20 mouse cellular contexts compared by ENCODE assay signal in genomic region chr1:172618141-172618540, GRCm38 (mm10). TPM values are rescaled to one million over a fixed set of nuclear protein-coding genes. Genes with fewer than 3 reads are reported as not detected.
A peak's percentile ranks its signal among the peaks of the same experiment; 100 is the strongest.
DNase-seq lines count a peak whose midpoint lies in the region; ATAC-seq and TF ChIP-seq lines count a peak whose summit lies in the region.
"Had no signal": no experiment of that assay in that cellular context is flagged by ENCODE, and none has a peak within 500 bp of the region (broad histone marks: within the 10 kb centered on the region; RNA-seq: fewer than 3 reads in every experiment).

No protein-coding gene starts in this region.

- no peaks in the 10 kb centered on the region for H3K9me3 ChIP-seq in hindbrain, embryonic 10.5 days
- no peaks in the 10 kb centered on the region for H3K9me3 ChIP-seq in hindbrain, embryonic 12.5 days (replicated peaks)
- no peaks in the 10 kb centered on the region for H3K9me3 ChIP-seq in embryonic facial prominence, embryonic 14.5 days (ENCODE audit: control insufficient read depth, low read length)
- H3K9me3 ChIP-seq: stomach, embryonic 15.5 days had no signal

- H3K4me2 ChIP-seq in hindbrain, embryonic 12.5 days (replicated peaks), result no peak overlapping the region
- H3K4me2 ChIP-seq in embryonic facial prominence, embryonic 14.5 days (ENCODE audit: low read depth, low read length), result peak overlapping the region; percentile 57; the same call in 1 of the 2 replicates
- H3K4me2 ChIP-seq: heart, embryonic 11.5 days had no signal

- no peak for TF ChIP-seq CTCF in cerebellum, adult 2 months (IDR thresholded peaks at IDR 0.05; ENCODE audit: borderline replicate concordance, insufficient read depth, low read depth, low read length)

- H3K4me3 ChIP-seq in hindbrain, embryonic 10.5 days, result no peak overlapping the region
- no peak overlapping the region for H3K4me3 ChIP-seq in hindbrain, embryonic 12.5 days
- H3K4me3 ChIP-seq in embryonic facial prominence, embryonic 14.5 days (ENCODE audit: low read depth, low read length), result no peak overlapping the region
- no peak overlapping the region for H3K4me3 ChIP-seq in cerebellum, adult 2 months (replicated peaks; ENCODE audit: insufficient read depth, low read depth, low read length)
- H3K4me3 ChIP-seq: stomach, embryonic 15.5 days had no signal

- 62% methylated on average over 4 of the region's 4 CpGs for WGBS in hindbrain, embryonic 10.5 days
- 56% methylated on average over 4 of the region's 4 CpGs for WGBS in hindbrain, embryonic 12.5 days
- 20% methylated on average over 4 of the region's 4 CpGs for WGBS in embryonic facial prominence, embryonic 14.5 days
- WGBS in cerebellum, adult 2 months, result 89% methylated on average over 4 of the region's 4 CpGs

- no peak overlapping the region for H3K27ac ChIP-seq in hindbrain, embryonic 10.5 days
- no peak overlapping the region for H3K27ac ChIP-seq in hindbrain, embryonic 12.5 days
- H3K27ac ChIP-seq in embryonic facial prominence, embryonic 14.5 days (replicated peaks; ENCODE audit: low read depth, low read length), result no peak overlapping the region
- H3K27ac ChIP-seq in cerebellum, adult 2 months (ENCODE audit: insufficient read depth, low read length), result no peak overlapping the region
- H3K27ac ChIP-seq: kidney, postnatal 0 days; stomach, embryonic 15.5 days had no signal

- no peak overlapping the region for H3K9ac ChIP-seq in hindbrain, embryonic 12.5 days
- no peak overlapping the region for H3K9ac ChIP-seq in embryonic facial prominence, embryonic 14.5 days (ENCODE audit: low read depth, low read length)
- H3K9ac ChIP-seq: stomach, embryonic 15.5 days had no signal

- no peaks in the 10 kb centered on the region for H3K36me3 ChIP-seq in hindbrain, embryonic 10.5 days
- no peaks in the 10 kb centered on the region for H3K36me3 ChIP-seq in hindbrain, embryonic 12.5 days
- H3K36me3 ChIP-seq in embryonic facial prominence, embryonic 14.5 days (ENCODE audit: control insufficient read depth, insufficient read depth, low read length), result no peaks in the 10 kb centered on the region
- H3K36me3 ChIP-seq: stomach, embryonic 15.5 days had no signal

- DNase-seq in hindbrain, embryonic 10.5 days (ENCODE audit: low spot score), result peak; percentile 27
- DNase-seq in embryo, embryonic 10.5 days (ENCODE audit: low spot score), result peak; percentile 62
- peak; percentile 64 for DNase-seq in embryonic facial prominence, embryonic 14.5 days (ENCODE audit: low spot score)
- peak; percentile 70 for DNase-seq in mesoderm, embryonic 11.5 days (ENCODE audit: low read depth, low spot score)
- no peak for DNase-seq in cerebellum, adult 2 months
- no peak for DNase-seq in retina, postnatal 1 day
- DNase-seq: adrenal gland, postnatal 36 days; cerebellum, postnatal 25 days; gastrocnemius, postnatal 25 days; lung, adult 18-20 months; lung, postnatal 4 days; spleen, adult 18-20 months had no signal

- H3K27me3 ChIP-seq in hindbrain, embryonic 10.5 days (ENCODE audit: insufficient read depth, poor library complexity, severe bottlenecking), result no peaks in the 10 kb centered on the region
- H3K27me3 ChIP-seq in hindbrain, embryonic 12.5 days, result no peaks in the 10 kb centered on the region
- H3K27me3 ChIP-seq in embryonic facial prominence, embryonic 14.5 days (replicated peaks; ENCODE audit: control insufficient read depth, insufficient read depth, low read length), result no peaks in the 10 kb centered on the region
- no peaks in the 10 kb centered on the region for H3K27me3 ChIP-seq in cerebellum, adult 2 months (ENCODE audit: control insufficient read depth, insufficient read depth, low read length)
- H3K27me3 ChIP-seq: stomach, embryonic 15.5 days had no signal

- no peak for TF ChIP-seq POLR2A in cerebellum, adult 2 months (IDR thresholded peaks at IDR 0.05; ENCODE audit: borderline replicate concordance, insufficient read depth, low read length)

- peaks cover 22% of the 10 kb centered on the region for H3K4me1 ChIP-seq in hindbrain, embryonic 10.5 days (replicated peaks)
- peaks cover 15% of the 10 kb centered on the region for H3K4me1 ChIP-seq in hindbrain, embryonic 12.5 days
- H3K4me1 ChIP-seq in embryonic facial prominence, embryonic 14.5 days (ENCODE audit: control insufficient read depth, insufficient read depth, low read length), result peaks cover 12% of the 10 kb centered on the region
- no peaks in the 10 kb centered on the region for H3K4me1 ChIP-seq in cerebellum, adult 2 months (ENCODE audit: control insufficient read depth, insufficient read depth, low read length)

- ATAC-seq in hindbrain, embryonic 12.5 days (ENCODE audit: low FRiP score), result no peak
- ATAC-seq in embryonic facial prominence, embryonic 14.5 days (ENCODE audit: low read depth), result peak; percentile 71
- ATAC-seq: activated CD4-positive, CD25-positive, alpha-beta regulatory T cell, adult 4 months; intestine, embryonic 16.5 days had no signal

RNA-seq across cellular contexts. Expression of gene Dusp23, which starts 14.6 kb away (rescaled TPM):
- 8.4 and 10.2 TPM in 2 replicates for polyA plus RNA-seq in hindbrain, embryonic 10.5 days (2016; fragmentation: Nextera tagmentation; extraction: Ambion mirVana)
- polyA plus RNA-seq in hindbrain, embryonic 12.5 days (2016; fragmentation: Nextera tagmentation; extraction: Ambion mirVana), result 7.9 and 8.6 TPM in 2 replicates
- 15.7 and 16.0 TPM in 2 replicates for polyA plus RNA-seq in embryonic facial prominence, embryonic 14.5 days (2014; fragmentation: Nextera tagmentation; extraction: Ambion mirVana)
- polyA plus RNA-seq in cerebellum, adult 2 months (2012; rRNA removed), result 14.8 and 16.2 TPM in 2 replicates

RNA-seq across cellular contexts. Expression of gene Fcrl6, which starts 15.8 kb away (rescaled TPM):
- polyA plus RNA-seq in hindbrain, embryonic 10.5 days (2016; fragmentation: Nextera tagmentation; extraction: Ambion mirVana), result 0.21 TPM in 1 of 2 replicates, not detected in the other
- polyA plus RNA-seq in hindbrain, embryonic 12.5 days (2016; fragmentation: Nextera tagmentation; extraction: Ambion mirVana), result 0.34 TPM in 1 of 2 replicates, not detected in the other
- 0.13 and 0.26 TPM in 2 replicates for polyA plus RNA-seq in embryonic facial prominence, embryonic 14.5 days (2014; fragmentation: Nextera tagmentation; extraction: Ambion mirVana)
- polyA plus RNA-seq in cerebellum, adult 2 months (2012; rRNA removed), result 0.10 TPM in 1 of 2 replicates, not detected in the other
- polyA plus RNA-seq: activated CD4-positive, CD25-positive, alpha-beta regulatory T cell, adult 4 months; heart, embryonic 11.5 days; intestine, embryonic 16.5 days; kidney, postnatal 0 days; stomach, embryonic 15.5 days had no signal

RNA-seq across cellular contexts. Expression of gene Slamf8, which starts 27.8 kb away (rescaled TPM):
- polyA plus RNA-seq in hindbrain, embryonic 10.5 days (2016; fragmentation: Nextera tagmentation; extraction: Ambion mirVana), result 0.12 TPM in 1 of 2 replicates, not detected in the other
- not detected in 2 replicates for polyA plus RNA-seq in hindbrain, embryonic 12.5 days (2016; fragmentation: Nextera tagmentation; extraction: Ambion mirVana)
- polyA plus RNA-seq in embryonic facial prominence, embryonic 14.5 days (2014; fragmentation: Nextera tagmentation; extraction: Ambion mirVana), result 0.17 TPM in 1 of 2 replicates, not detected in the other
- 0.07 and 0.10 TPM in 2 replicates for polyA plus RNA-seq in cerebellum, adult 2 months (2012; rRNA removed)
- polyA plus RNA-seq: heart, embryonic 11.5 days; midbrain, embryonic 16.5 days; neural tube, embryonic 14.5 days had no signal

Comparison
In these comparisons a context has a peak if more than half of its experiments do, and no peak if none do; other contexts are left out.
1. DNase-seq: peak in hindbrain, embryonic 10.5 days (single experiment), embryo, embryonic 10.5 days (single experiment), embryonic facial prominence, embryonic 14.5 days (single experiment) and mesoderm, embryonic 11.5 days (single experiment); none in cerebellum, adult 2 months (0 of 2) and retina, postnatal 1 day (single experiment).